Mouse (Mus musculus) embryonic facial prominence, embryonic 15.5 days (tissue): Measurements from ENCODE around the gene Nabp2. TPM values are rescaled to one million over a fixed set of nuclear protein-coding genes. Genes with fewer than 3 reads are reported as not detected.

Source experiments
- ATAC-seq: fragments of 200-750 bp; cut with Nextera tagmentation; 2 replicates; pipeline ENCODE4 v1.8.0; 2017; ENCODE audit warnings: low read depth, moderate TSS enrichment; ENCODE audit not compliant: insufficient number of reproducible peaks, low FRiP score, low TSS enrichment
- H3K27ac ChIP-seq: fragments of 300-500 bp; sonication (generic); replicated peaks from 2 replicates; pipeline ENCODE4 v1.5.1; 2015; ENCODE audit warnings: mild to moderate bottlenecking, inconsistent platforms
- H3K27me3 ChIP-seq: fragments of 300-500 bp; sonication (generic); 2 replicates; pipeline ENCODE4 v1.6.1; 2015; ENCODE audit warnings: inconsistent platforms
- H3K36me3 ChIP-seq: fragments of 300-500 bp; sonication (generic); 2 replicates; pipeline ENCODE4 v1.6.1; 2015; ENCODE audit warnings: mild to moderate bottlenecking, inconsistent platforms
- H3K4me1 ChIP-seq: fragments of 300-500 bp; sonication (generic); 2 replicates; pipeline ENCODE4 v1.6.1; 2015; ENCODE audit warnings: inconsistent platforms
- H3K4me2 ChIP-seq: fragments of 300-500 bp; sonication (generic); replicated peaks from 2 replicates; pipeline ENCODE4 v1.6.1; 2015; ENCODE audit warnings: mild to moderate bottlenecking, inconsistent platforms
- H3K4me3 ChIP-seq: fragments of 300-500 bp; sonication (generic); replicated peaks from 2 replicates; pipeline ENCODE4 v1.5.1; 2015; ENCODE audit warnings: mild to moderate bottlenecking, inconsistent platforms
- H3K9ac ChIP-seq: fragments of 300-500 bp; sonication (generic); 2 replicates; pipeline ENCODE4 v1.6.1; 2015; ENCODE audit warnings: inconsistent platforms
- H3K9me3 ChIP-seq: fragments of 300-500 bp; sonication (generic); replicated peaks from 2 replicates; pipeline ENCODE4 v1.6.1; 2016; ENCODE audit warnings: inconsistent platforms
- WGBS: fragments of 180-500 bp; shearing (Covaris S2); methylation state at CpG from one replicate; pipeline ENCODE4 v1.1.7; 2015; 5-methylcytosine and 5-hydroxymethylcytosine counted together
- polyA plus RNA-seq: library from polyadenylated mRNA; unstranded; fragments of >200 nt; fragmentation: Nextera tagmentation; extraction: Ambion mirVana; gene quantifications from 2 replicates; pipeline ENCODE4 v1.2.1, GENCODE M21; 2015

The Nabp2 gene
- polyA plus RNA-seq, 1 experiment from 2014 or later = 75.7 TPM

- Histone ChIP-seq H3K36me3 (no peaks in the 10 kb centered on the region), H3K27ac (no peak overlapping the region), H3K27me3 (no peaks in the 10 kb centered on the region), H3K4me2 (no peak overlapping the region), H3K4me3 (no peak overlapping the region), H3K9me3 (no peaks in the 10 kb centered on the region), H3K4me1 (peaks cover 24% of the 10 kb centered on the region), H3K9ac (no peak overlapping the region)
- 83% methylated on average over 5 of the region's 5 CpGs for WGBS
- no peak for ATAC-seq
These were observed 39.1 kb downstream of the Nabp2 start for GRCm38 (mm10) chr10:128372142-128372541.

GRCm38 (mm10) chr10:128370601-128371000, 40.7 kb downstream of the Nabp2 start:
- Histone ChIP-seq H3K27me3 (no peaks in the 10 kb centered on the region), H3K9me3 (no peaks in the 10 kb centered on the region), H3K4me1 (peaks cover 16% of the 10 kb centered on the region), H3K27ac (no peak overlapping the region), H3K36me3 (peaks cover 4% of the 10 kb centered on the region; the same call in 1 of the 2 replicates), H3K4me3 (no peak overlapping the region), H3K9ac (no peak overlapping the region), H3K4me2 (no peak overlapping the region)
- WGBS = 68% methylated on average over 4 of the region's 4 CpGs
- no peak for ATAC-seq

- Histone ChIP-seq H3K4me2 (no peak overlapping the region), H3K9ac (no peak overlapping the region), H3K27ac (no peak overlapping the region), H3K4me3 (no peak overlapping the region), H3K9me3 (no peaks in the 10 kb centered on the region), H3K4me1 (peaks cover 16% of the 10 kb centered on the region), H3K36me3 (peaks cover 8% of the 10 kb centered on the region), H3K27me3 (no peaks in the 10 kb centered on the region)
- 62% methylated on average over 6 of the region's 6 CpGs for WGBS
- ATAC-seq = no peak
These were observed 41.3 kb downstream of the Nabp2 start for GRCm38 (mm10) chr10:128370021-128370420.

DNA sequence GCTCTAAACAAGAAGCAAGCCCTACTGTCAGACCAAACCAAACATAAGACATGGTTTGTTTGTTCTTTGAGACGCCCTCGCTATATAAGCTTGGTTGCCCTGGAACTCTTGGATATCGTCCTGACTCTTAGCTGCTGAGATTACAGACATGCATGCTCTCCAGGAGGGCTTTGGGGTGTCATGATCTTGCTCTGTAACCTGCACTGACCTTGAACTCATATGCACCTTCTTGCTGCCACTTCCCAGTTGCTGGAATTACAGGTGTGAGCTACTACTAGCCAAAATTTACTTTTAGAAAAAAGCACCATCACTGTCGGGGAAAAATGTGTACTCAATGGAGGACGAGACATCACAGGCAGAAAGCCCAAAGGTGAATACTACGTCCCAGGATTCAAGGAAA, 41.7 kb downstream of the Nabp2 start:
- H3K9ac ChIP-seq = peak overlapping the region; percentile 58
- ATAC-seq = no peak
- 77% methylated on average over 6 of the region's 6 CpGs for WGBS

DNA sequence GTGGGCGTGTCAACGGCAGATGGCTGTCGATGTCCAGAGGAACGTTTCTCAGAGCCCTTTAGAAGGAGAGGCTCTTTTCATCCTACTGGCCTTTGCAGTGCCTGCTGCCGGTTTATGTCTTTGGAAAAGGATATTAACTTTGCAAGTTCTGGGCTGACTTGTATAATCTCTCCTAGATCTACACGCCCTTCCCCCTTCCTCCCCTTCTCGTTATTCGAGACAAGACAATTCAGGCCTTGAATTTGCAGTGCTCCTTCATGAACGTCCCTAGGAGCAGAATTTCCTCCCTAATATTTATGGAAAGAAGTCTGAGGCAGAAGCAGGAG, 42.1 kb downstream of the Nabp2 start:
- Histone ChIP-seq H3K36me3 (peaks cover 14% of the 10 kb centered on the region), H3K27me3 (no peaks in the 10 kb centered on the region), H3K27ac (peak overlapping the region; percentile 98), H3K4me3 (peak overlapping the region; percentile 81), H3K9me3 (no peaks in the 10 kb centered on the region), H3K9ac (peak overlapping the region; percentile 58), H3K4me1 (peaks cover 16% of the 10 kb centered on the region), H3K4me2 (peak overlapping the region; percentile 89)
- WGBS = 3% methylated on average over 9 of the region's 9 CpGs
- ATAC-seq = no peak

More for the DNA sequence above, 41.7 kb downstream of the Nabp2 start:
- peak overlapping the region; percentile 81 for H3K4me3 ChIP-seq
- H3K4me1 ChIP-seq = peaks cover 16% of the 10 kb centered on the region
- no peaks in the 10 kb centered on the region for H3K27me3 ChIP-seq
- H3K27ac ChIP-seq = peak overlapping the region; percentile 98
- peaks cover 10% of the 10 kb centered on the region for H3K36me3 ChIP-seq
- H3K9me3 ChIP-seq = no peaks in the 10 kb centered on the region
- peak overlapping the region; percentile 89 for H3K4me2 ChIP-seq

DNA sequence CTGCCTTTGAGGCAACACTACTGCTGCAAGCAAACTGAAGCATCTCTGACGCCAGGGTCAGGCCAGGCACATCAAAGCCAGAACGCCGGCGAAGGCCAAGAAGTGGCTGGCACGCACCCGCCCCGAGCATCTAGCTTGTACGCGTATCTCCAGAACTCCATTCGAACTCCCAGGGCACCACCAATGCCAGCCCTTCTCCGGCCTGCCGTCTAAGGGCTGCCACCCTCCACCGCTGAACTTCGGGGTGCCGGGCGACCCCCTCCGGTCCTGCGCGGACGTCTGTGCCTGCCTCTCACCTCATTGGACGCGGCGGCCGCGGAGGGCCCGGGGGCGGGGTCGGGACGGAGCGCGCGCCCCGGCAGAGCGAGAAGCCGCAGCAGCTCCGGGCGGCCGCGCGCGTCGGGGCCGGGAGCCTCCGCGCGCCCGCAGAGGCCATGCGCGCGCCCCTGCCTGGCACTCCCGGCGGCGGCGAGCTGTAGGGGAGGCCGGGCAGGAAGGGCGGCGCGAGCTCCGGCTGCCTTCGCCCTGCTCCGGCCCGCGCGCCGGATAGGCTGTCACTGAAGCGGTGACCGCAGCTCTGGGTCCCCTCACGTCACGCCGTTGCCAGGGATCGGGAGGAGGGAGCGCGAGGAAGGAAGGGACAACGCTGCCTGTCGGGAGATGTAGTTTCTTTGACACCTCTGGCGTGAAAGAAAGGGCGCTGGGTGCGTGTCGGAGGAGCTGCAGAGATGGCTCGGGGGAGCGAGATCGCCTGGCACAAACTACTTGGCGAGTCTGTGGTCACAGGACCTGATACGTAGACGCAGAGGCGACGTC, 42.7 kb downstream of the Nabp2 start, which contains the start of gene Coq10a:
TSS of gene Coq10a (minus strand) at position 596 of the 816 bp plus-strand sequence.
- peaks cover 16% of the 10 kb centered on the region for H3K36me3 ChIP-seq
- H3K4me2 ChIP-seq = peak within 1 kb of the TSS; percentile 89
- under 1% methylated on average over 78 of the region's 87 CpGs for WGBS
- peak within 1 kb of the TSS; percentile 58 for H3K9ac ChIP-seq
- peak within 1 kb of the TSS; percentile 98 for H3K27ac ChIP-seq
- H3K4me3 ChIP-seq = peak within 1 kb of the TSS; percentile 81
- peaks cover 16% of the 10 kb centered on the region for H3K4me1 ChIP-seq
- H3K27me3 ChIP-seq = no peaks in the 10 kb centered on the region
- ATAC-seq = peak; percentile 94
- no peaks in the 10 kb centered on the region for H3K9me3 ChIP-seq

- no peaks in the 10 kb centered on the region for H3K9me3 ChIP-seq
- peaks cover 16% of the 10 kb centered on the region for H3K4me1 ChIP-seq
- H3K9ac ChIP-seq = peak overlapping the region; percentile 58
- peak overlapping the region; percentile 89 for H3K4me2 ChIP-seq
- peak overlapping the region; percentile 81 for H3K4me3 ChIP-seq
- no peaks in the 10 kb centered on the region for H3K27me3 ChIP-seq
- H3K36me3 ChIP-seq = peaks cover 23% of the 10 kb centered on the region
- ATAC-seq = no peak; the same call in 1 of the 2 replicates
- peak overlapping the region; percentile 98 for H3K27ac ChIP-seq
- WGBS = 10% methylated on average over 19 of the region's 19 CpGs
These were observed 43.3 kb downstream of the Nabp2 start for GRCm38 (mm10) chr10:128367899-128368401.

- H3K4me1 ChIP-seq = peaks cover 4% of the 10 kb centered on the region
- H3K9ac ChIP-seq = no peak overlapping the region
- H3K36me3 ChIP-seq = peaks cover 75% of the 10 kb centered on the region
- no peaks in the 10 kb centered on the region for H3K27me3 ChIP-seq
- H3K4me3 ChIP-seq = no peak overlapping the region
- H3K27ac ChIP-seq = no peak overlapping the region
- H3K9me3 ChIP-seq = no peaks in the 10 kb centered on the region
- no peak overlapping the region for H3K4me2 ChIP-seq
- ATAC-seq = no peak
- WGBS = 50% methylated on average over 3 of the region's 3 CpGs
These were observed 48.7 kb downstream of the Nabp2 start for GRCm38 (mm10) chr10:128362568-128362967.

DNA sequence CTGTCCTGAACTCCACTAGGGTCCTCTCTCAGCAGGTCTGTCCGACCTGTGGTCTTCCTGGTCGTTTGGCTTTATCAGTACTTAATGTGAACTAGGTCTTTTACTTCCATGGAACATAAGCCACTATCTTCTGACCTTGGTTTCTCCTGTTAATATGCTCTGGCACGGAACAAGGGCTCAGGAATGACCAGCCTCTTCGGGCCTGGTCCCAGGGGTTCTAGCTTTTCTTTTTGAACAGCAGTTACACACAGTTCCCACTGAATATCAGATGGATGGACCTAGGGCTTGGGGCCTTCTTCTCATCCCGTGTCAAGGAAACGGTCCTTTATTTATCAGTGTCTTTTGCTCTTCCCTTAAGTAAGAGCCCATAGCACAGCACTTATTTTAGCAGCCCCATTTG, 49.5 kb downstream of the Nabp2 start:
- H3K9me3 ChIP-seq = no peaks in the 10 kb centered on the region
- WGBS = 89% methylated on average over 6 of the region's 6 CpGs

GRCm38 (mm10) chr10:128359226-128359625, 52.1 kb downstream of the Nabp2 start:
- 85% methylated on average over 6 of the region's 6 CpGs for WGBS
- H3K9ac ChIP-seq = no peak overlapping the region
- H3K4me2 ChIP-seq = no peak overlapping the region
- no peaks in the 10 kb centered on the region for H3K4me1 ChIP-seq
- H3K9me3 ChIP-seq = no peaks in the 10 kb centered on the region
- no peak overlapping the region for H3K27ac ChIP-seq
- no peak overlapping the region for H3K4me3 ChIP-seq
- H3K27me3 ChIP-seq = no peaks in the 10 kb centered on the region
- H3K36me3 ChIP-seq = peaks cover 77% of the 10 kb centered on the region
- no peak for ATAC-seq

More for the DNA sequence above, 49.5 kb downstream of the Nabp2 start:
- H3K27ac ChIP-seq = no peak overlapping the region
- no peak overlapping the region for H3K9ac ChIP-seq
- H3K4me2 ChIP-seq = no peak overlapping the region
- peaks cover 75% of the 10 kb centered on the region for H3K36me3 ChIP-seq
- no peaks in the 10 kb centered on the region for H3K27me3 ChIP-seq
- H3K4me3 ChIP-seq = no peak overlapping the region
- no peak for ATAC-seq
- no peaks in the 10 kb centered on the region for H3K4me1 ChIP-seq

DNA sequence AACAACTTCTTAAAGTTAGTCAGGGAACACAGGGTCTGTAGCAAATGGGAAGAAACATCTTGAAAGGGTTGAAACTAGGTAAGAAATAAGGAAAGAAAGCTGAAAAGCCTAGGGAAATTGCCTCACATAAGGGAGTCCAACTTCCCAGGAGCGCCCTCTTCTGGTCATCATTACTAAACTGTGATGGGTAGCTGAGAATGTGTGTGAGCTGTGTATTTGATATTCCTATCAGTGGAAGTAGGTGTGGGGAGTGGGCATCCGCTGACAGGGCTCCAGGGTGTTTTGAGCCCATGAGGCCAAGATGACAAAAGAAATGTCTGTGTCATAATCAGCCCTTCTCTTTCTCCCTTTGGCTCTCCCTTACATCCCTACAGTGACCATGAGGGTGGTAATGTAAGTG, 52.5 kb downstream of the Nabp2 start:
- H3K27me3 ChIP-seq = no peaks in the 10 kb centered on the region
- H3K27ac ChIP-seq = no peak overlapping the region
- ATAC-seq = no peak
- H3K4me3 ChIP-seq = no peak overlapping the region
- H3K9me3 ChIP-seq = no peaks in the 10 kb centered on the region
- H3K9ac ChIP-seq = no peak overlapping the region
- 48% methylated on average over 2 of the region's 2 CpGs for WGBS
- peaks cover 80% of the 10 kb centered on the region for H3K36me3 ChIP-seq
- H3K4me1 ChIP-seq = no peaks in the 10 kb centered on the region
- H3K4me2 ChIP-seq = no peak overlapping the region
